Mouse (Mus musculus) common myeloid progenitor, adult 5-6 weeks (primary cell): ENCODE measurements around the gene Fam69a. TPM values are rescaled to one million over a fixed set of nuclear protein-coding genes. Genes with fewer than 3 reads are reported as not detected.
"Not testable (repeated sequence)": the region's sequence is repeated elsewhere in the genome, so short reads cannot be mapped to it uniquely, and the experiment has no call there.

Experiments
- ATAC-seq: replicated peaks from 2 replicates; pipeline ENCODE4 v1.8.0; 2016; ENCODE audit warnings: low read depth, mild to moderate bottlenecking, moderate TSS enrichment, inconsistent platforms; ENCODE audit not compliant: poor library complexity, severe bottlenecking
- total RNA-seq: library from RNA; stranded (forward); fragments of 200-1000, 187-1606 nt; gene quantifications from 2 replicates; pipeline ENCODE4 v1.2.3, GENCODE M21; 2017

Gene Fam69a
- 15.8 and 28.6 TPM in 2 replicates for total RNA-seq

GRCm38 (mm10) chr5:107986967-107987834 lies at the start of gene Fam69a:
Gene Fam69a (minus strand): TSS chr5:107987085.
- peak; percentile 62 for ATAC-seq

- ATAC-seq, result no peak
These were observed 48.6 kb upstream of the Fam69a start for GRCm38 (mm10) chr5:108035523-108035922.

- ATAC-seq, result 0 out of 2 replicates have a peak, but pooled peaks have one; percentile 46
These were observed 47.3 kb upstream of the Fam69a start for GRCm38 (mm10) chr5:108034194-108034593.

GRCm38 (mm10) chr5:108031267-108031666 lies 44.4 kb upstream of the Fam69a start:
- ATAC-seq, result peak; percentile 76

GRCm38 (mm10) chr5:108029968-108030367 lies 43.1 kb upstream of the Fam69a start:
- ATAC-seq, result peak; percentile 50; the same call in 1 of the 2 replicates

GRCm38 (mm10) chr5:108028797-108029536 lies 42.1 kb upstream of the Fam69a start:
- ATAC-seq, result not testable (repeated sequence)

- ATAC-seq, result no peak
These were observed 41.3 kb upstream of the Fam69a start for GRCm38 (mm10) chr5:108028230-108028629.

GRCm38 (mm10) chr5:108021346-108021745 lies 34.5 kb upstream of the Fam69a start:
- ATAC-seq, result no peak

- peak; percentile 62; the same call in 1 of the 2 replicates for ATAC-seq
These were observed 32.5 kb upstream of the Fam69a start for GRCm38 (mm10) chr5:108019367-108019766.

- no peak for ATAC-seq
These were observed 30.3 kb upstream of the Fam69a start for GRCm38 (mm10) chr5:108017232-108017631.

GRCm38 (mm10) chr5:108015422-108015821 lies 28.5 kb upstream of the Fam69a start:
- ATAC-seq, result no peak

GRCm38 (mm10) chr5:108014173-108014572 lies 27.3 kb upstream of the Fam69a start:
- no peak for ATAC-seq

GRCm38 (mm10) chr5:108009721-108010120 lies 22.8 kb upstream of the Fam69a start:
- peak; percentile 60 for ATAC-seq

GRCm38 (mm10) chr5:108005134-108005533 lies 18.2 kb upstream of the Fam69a start:
- ATAC-seq, result peak; percentile 52

- ATAC-seq, result no peak
These were observed 15.8 kb upstream of the Fam69a start for GRCm38 (mm10) chr5:108002734-108003133.

GRCm38 (mm10) chr5:108000776-108001548 lies 14.1 kb upstream of the Fam69a start:
- ATAC-seq, result peak; percentile 88

GRCm38 (mm10) chr5:107997717-107998116 lies 10.8 kb upstream of the Fam69a start:
- ATAC-seq, result no peak

GRCm38 (mm10) chr5:107995936-107996335 lies 9.1 kb upstream of the Fam69a start:
- no peak for ATAC-seq

GRCm38 (mm10) chr5:107987835-107988251 lies 958 bp upstream of the Fam69a start:
- ATAC-seq, result peak; percentile 22
